Mouse (Mus musculus) kidney, adult 9 months (tissue): Measurements from ENCODE around the gene Rps27a.
A peak's percentile ranks its signal among the peaks of the same experiment; 100 is the strongest.

ENCODE experiments used
- DNase-seq: peaks from one replicate; pipeline ENCODE4 v3.0.0; 2022

The Rps27a gene

DNA sequence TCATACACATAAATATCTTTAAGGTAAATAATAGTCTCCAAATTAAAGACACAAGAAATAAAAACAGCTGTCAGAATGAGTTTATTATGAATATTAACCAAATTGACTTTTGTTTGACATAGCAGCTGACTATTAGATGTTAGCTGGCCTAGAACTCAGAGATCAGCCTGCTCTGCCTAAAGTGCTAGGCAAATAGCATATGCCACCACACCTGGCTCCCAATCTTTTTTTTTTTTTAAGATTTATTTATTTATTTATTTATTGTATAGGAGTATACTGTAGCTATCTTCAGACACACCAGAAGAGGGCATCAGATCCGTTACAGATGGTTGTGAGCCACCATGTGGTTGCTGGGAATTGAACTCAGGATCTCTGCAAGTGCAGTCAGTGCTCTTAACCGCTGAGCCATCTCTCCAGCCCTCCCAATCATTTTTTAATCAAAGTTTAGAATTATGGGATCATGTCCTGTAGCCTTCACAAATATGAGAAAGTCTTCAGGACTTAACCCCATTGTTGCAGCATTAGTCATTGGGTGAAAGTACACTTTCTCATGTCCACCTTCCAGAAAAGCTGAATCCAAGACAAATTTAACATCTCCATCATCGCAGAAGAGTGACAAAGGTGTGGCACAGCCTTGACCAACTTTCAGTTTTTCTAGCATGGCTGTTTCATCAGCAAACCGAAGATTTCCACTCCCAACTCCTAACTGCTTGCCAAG, 34.9 kb downstream of the Rps27a start:
- DNase-seq, result no peak

DNA sequence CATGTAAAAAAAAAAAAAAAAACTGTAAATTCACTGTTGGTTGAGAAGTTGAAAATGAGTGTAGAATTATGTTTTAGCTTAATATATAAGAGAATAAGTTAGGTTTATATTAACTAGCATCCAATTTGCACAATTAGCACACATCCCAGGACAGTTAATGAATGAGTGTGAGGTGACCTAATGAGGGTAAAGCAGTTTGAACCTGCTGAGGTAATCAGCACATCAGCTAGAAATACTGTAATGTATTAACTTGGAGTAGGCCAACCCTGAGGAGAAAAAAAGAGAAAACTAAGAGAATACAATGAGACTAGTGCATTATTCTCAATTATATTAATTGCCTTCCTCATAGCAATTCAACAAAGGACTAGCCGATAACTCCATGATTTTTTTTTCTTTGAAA, 38.5 kb downstream of the Rps27a start:
- DNase-seq, result peak; percentile 46

- DNase-seq, result no peak
Observed at GRCm38 (mm10) chr11:29504899-29505625, 42.8 kb downstream of the Rps27a start.

DNA sequence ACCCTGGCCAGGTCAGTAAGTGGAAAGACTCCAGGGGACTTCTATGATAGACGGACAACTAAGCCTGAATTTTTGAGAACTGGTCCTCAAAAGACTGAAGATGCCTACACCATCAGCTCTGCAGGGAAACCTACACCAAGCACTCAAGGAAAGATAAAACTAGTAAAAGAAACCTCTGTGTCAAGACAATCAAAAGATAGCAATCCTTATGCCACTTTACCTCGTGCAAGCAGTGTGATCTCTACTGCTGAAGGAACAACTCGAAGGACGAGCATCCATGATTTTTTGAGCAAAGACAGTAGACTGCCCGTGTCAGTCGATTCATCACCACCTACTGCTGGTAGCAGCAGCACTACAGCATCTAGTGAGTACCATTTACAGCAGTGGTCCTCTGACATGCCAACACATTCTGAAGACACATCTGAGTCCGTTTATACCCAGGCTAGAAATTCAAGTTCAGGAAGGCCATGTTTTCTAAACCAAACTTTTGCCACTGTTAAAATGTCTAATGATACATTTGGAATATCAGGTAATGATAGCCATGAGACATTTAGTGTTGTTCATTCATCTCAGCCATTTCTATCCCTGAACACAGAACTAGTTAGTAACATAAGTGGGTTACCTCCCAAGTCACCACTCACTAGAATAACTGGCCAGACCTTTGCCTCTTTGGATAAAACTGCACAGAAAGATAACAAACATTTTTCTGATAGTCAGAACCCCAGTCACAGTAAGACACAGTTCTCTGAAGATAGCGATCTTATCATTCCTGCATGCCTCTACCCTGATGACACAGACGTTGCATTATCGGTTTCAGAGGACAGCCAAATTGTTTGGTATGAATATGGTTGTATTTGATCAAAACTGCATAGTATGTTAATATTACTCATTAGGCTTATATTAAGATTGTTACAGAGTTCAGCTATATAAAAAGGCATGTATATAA, 43.7 kb downstream of the Rps27a start:
- no peak for DNase-seq

DNA sequence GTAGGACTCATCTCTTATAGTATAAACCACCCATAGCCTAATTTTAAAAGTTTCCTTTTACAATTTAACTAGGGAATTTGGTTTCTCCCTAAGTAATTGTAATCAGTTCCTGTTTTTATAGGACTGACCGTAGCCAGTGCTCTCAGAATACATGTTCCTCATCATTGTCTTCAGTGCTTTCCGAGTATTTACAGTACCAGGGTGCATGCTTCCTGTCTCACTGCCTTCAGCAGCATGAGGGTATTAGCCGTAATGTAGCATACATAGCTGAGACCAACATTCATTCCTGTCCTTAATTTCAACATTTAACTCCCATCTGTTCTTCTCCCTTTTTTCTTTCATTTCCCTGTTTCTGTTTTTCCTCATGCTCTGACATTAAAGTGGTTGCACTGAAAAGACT, 50.9 kb downstream of the Rps27a start:
- DNase-seq, result no peak
